In genomic region chr3:87838622-87839021, GRCm38 (mm10) we compare ENCODE assay signal across 8 mouse cellular contexts. TPM values are rescaled to one million over a fixed set of nuclear protein-coding genes. Genes with fewer than 3 reads are reported as not detected.
DNase-seq lines count a peak whose midpoint lies in the region; ATAC-seq lines count a peak whose summit lies in the region.

No protein-coding gene starts in this region.

- no peaks in the 10 kb centered on the region for H3K36me3 ChIP-seq in forebrain, embryonic 10.5 days (replicated peaks)
- H3K36me3 ChIP-seq in forebrain, embryonic 16.5 days (ENCODE audit: control insufficient read depth, insufficient read depth), result no peaks in the 10 kb centered on the region

- H3K4me3 ChIP-seq in forebrain, embryonic 10.5 days, result no peak overlapping the region
- H3K4me3 ChIP-seq in forebrain, embryonic 16.5 days (replicated peaks; ENCODE audit: low read length), result no peak overlapping the region

- no peaks in the 10 kb centered on the region for H3K9me3 ChIP-seq in forebrain, embryonic 10.5 days
- no peaks in the 10 kb centered on the region for H3K9me3 ChIP-seq in forebrain, embryonic 16.5 days (ENCODE audit: control insufficient read depth, low read length)

- ATAC-seq in forebrain, embryonic 16.5 days, result no peak

- peak; percentile 76 for DNase-seq in forebrain, embryonic 10.5 days (ENCODE audit: extremely low spot score, low spot score)
- DNase-seq in MN1 (ENCODE audit: low spot score), result peak; percentile 88
- DNase-seq in cerebellum, adult 8-10 months, result peak; percentile 68
- DNase-seq in gastrocnemius, postnatal 14 days, result peak; percentile 67
- DNase-seq in layer of hippocampus, adult 9-11 months, result peak; percentile 42
- peak; percentile 85 for DNase-seq in mesoderm, embryonic 11.5 days (ENCODE audit: low read depth, low spot score)
- peak; percentile 30 to 41 for DNase-seq in spleen, postnatal 36 days (ENCODE audit: low spot score in 2 of 2)

- 2% methylated on average over 4 of the region's 4 CpGs for WGBS in forebrain, embryonic 10.5 days
- WGBS in forebrain, embryonic 16.5 days, result 2% methylated on average over 4 of the region's 4 CpGs

- no peak overlapping the region for H3K4me2 ChIP-seq in forebrain, embryonic 16.5 days (ENCODE audit: low read length)

- intact Hi-C loops in gastrocnemius, postnatal 14 days (cut with DNase I; ENCODE audit: low total_unique reads), result no loop called here

- H3K27ac ChIP-seq in forebrain, embryonic 10.5 days, result no peak overlapping the region
- H3K27ac ChIP-seq in forebrain, embryonic 16.5 days (ENCODE audit: low read length), result no peak overlapping the region

- H3K9ac ChIP-seq in forebrain, embryonic 16.5 days (replicated peaks; ENCODE audit: low read depth, low read length), result no peak overlapping the region

- H3K4me1 ChIP-seq in forebrain, embryonic 10.5 days, result no peaks in the 10 kb centered on the region
- no peaks in the 10 kb centered on the region for H3K4me1 ChIP-seq in forebrain, embryonic 16.5 days (replicated peaks; ENCODE audit: control insufficient read depth, insufficient read depth, low read length)

- H3K27me3 ChIP-seq in forebrain, embryonic 10.5 days (ENCODE audit: poor library complexity, severe bottlenecking), result peaks cover 14% of the 10 kb centered on the region; the same call in 1 of the 2 replicates
- H3K27me3 ChIP-seq in forebrain, embryonic 16.5 days (replicated peaks; ENCODE audit: control insufficient read depth, insufficient read depth, low read length), result no peaks in the 10 kb centered on the region

RNA-seq across cellular contexts. Expression of gene Sh2d2a, which starts 7.9 kb away (rescaled TPM):
- polyA plus RNA-seq in forebrain, embryonic 10.5 days (2016; fragmentation: Nextera tagmentation; extraction: Ambion mirVana), result 0.09 and 0.10 TPM in 2 replicates
- not detected in 2 replicates for polyA plus RNA-seq in forebrain, embryonic 16.5 days (2015; fragmentation: Nextera tagmentation; extraction: Ambion mirVana)
- under 1 TPM in 1 of 2 experiments, not detected in 1; 0.06 TPM for total RNA-seq in gastrocnemius, postnatal 14 days (2021)

RNA-seq across cellular contexts. Expression of gene Pear1, which starts 14.5 kb away (rescaled TPM):
- 10.7 and 11.2 TPM in 2 replicates for polyA plus RNA-seq in forebrain, embryonic 10.5 days (2016; fragmentation: Nextera tagmentation; extraction: Ambion mirVana)
- polyA plus RNA-seq in forebrain, embryonic 16.5 days (2015; fragmentation: Nextera tagmentation; extraction: Ambion mirVana), result 6.9 and 7.4 TPM in 2 replicates
- total RNA-seq in gastrocnemius, postnatal 14 days (2021), result 10 to 100 TPM; 14.4 to 17.9 TPM

RNA-seq across cellular contexts. Expression of gene Insrr, which starts 41.9 kb away (rescaled TPM):
- polyA plus RNA-seq in forebrain, embryonic 10.5 days (2016; fragmentation: Nextera tagmentation; extraction: Ambion mirVana), result 0.06 and 0.14 TPM in 2 replicates
- 0.52 and 0.57 TPM in 2 replicates for polyA plus RNA-seq in forebrain, embryonic 16.5 days (2015; fragmentation: Nextera tagmentation; extraction: Ambion mirVana)
- total RNA-seq in gastrocnemius, postnatal 14 days (2021), result under 1 TPM; 0.25 to 0.35 TPM

RNA-seq across cellular contexts. Expression of gene Ntrk1, which starts 43.7 kb away (rescaled TPM):
- 0.38 and 0.46 TPM in 2 replicates for polyA plus RNA-seq in forebrain, embryonic 10.5 days (2016; fragmentation: Nextera tagmentation; extraction: Ambion mirVana)
- 1.1 and 2.1 TPM in 2 replicates for polyA plus RNA-seq in forebrain, embryonic 16.5 days (2015; fragmentation: Nextera tagmentation; extraction: Ambion mirVana)
- total RNA-seq in gastrocnemius, postnatal 14 days (2021), result not detected

RNA-seq across cellular contexts. Expression of gene Prcc, which starts 46.8 kb away (rescaled TPM):
- polyA plus RNA-seq in forebrain, embryonic 10.5 days (2016; fragmentation: Nextera tagmentation; extraction: Ambion mirVana), result 16.9 and 17.3 TPM in 2 replicates
- 13.8 and 16.4 TPM in 2 replicates for polyA plus RNA-seq in forebrain, embryonic 16.5 days (2015; fragmentation: Nextera tagmentation; extraction: Ambion mirVana)
- 10 to 100 TPM; 40.1 to 40.5 TPM for total RNA-seq in gastrocnemius, postnatal 14 days (2021)

Comparison
In these comparisons a context has a peak if more than half of its experiments do, and no peak if none do; other contexts are left out.
1. DNase-seq: peak in every context shown above with its lines; median percentile 88 in MN1; 85 in mesoderm, embryonic 11.5 days; 76 in forebrain, embryonic 10.5 days; 68 in cerebellum, adult 8-10 months; 67 in gastrocnemius, postnatal 14 days; 42 in layer of hippocampus, adult 9-11 months; 36 in spleen, postnatal 36 days.